Mouse (Mus musculus) T-helper 1 cell (primary cell): ENCODE measurements around the gene Tfe3.
"Not testable (repeated sequence)": the region's sequence is repeated elsewhere in the genome, so short reads cannot be mapped to it uniquely, and the experiment has no call there.

ENCODE experiments used
- in situ Hi-C: fragments of 300-600 bp; cut with MboI, MseI; formaldehyde crosslinking; loops from one replicate; pipeline ENCODE4 v1.15.1; 2025; ENCODE audit warnings: high pct_unique_total_duplicates

Gene Tfe3

GRCm38 (mm10) chrX:7762137-7762920, at the start of gene Tfe3:
Gene Tfe3, plus strand, starts transcription at chrX:7762560.
- in situ Hi-C loops = no loop called here

GRCm38 (mm10) chrX:7713764-7714134, 48.6 kb upstream of the Tfe3 start:
- in situ Hi-C loops = not testable (repeated sequence)

- in situ Hi-C loops = not testable (repeated sequence)
Measured at GRCm38 (mm10) chrX:7714135-7714899, 48.0 kb upstream of the Tfe3 start, which contains the start of gene Wdr45. Gene Wdr45, plus strand, starts transcription at chrX:7714333.

GRCm38 (mm10) chrX:7716058-7716457, 46.3 kb upstream of the Tfe3 start:
- in situ Hi-C loops = not testable (repeated sequence)

- in situ Hi-C loops = no loop called here
Measured at GRCm38 (mm10) chrX:7721514-7722281, 40.7 kb upstream of the Tfe3 start, which contains the start of gene Gm45208. Gene Gm45208, plus strand, starts transcription at chrX:7722245.

GRCm38 (mm10) chrX:7722282-7722611, 40.1 kb upstream of the Tfe3 start:
- in situ Hi-C loops = no loop called here

GRCm38 (mm10) chrX:7722691-7723090, 39.7 kb upstream of the Tfe3 start:
- in situ Hi-C loops = no loop called here

GRCm38 (mm10) chrX:7724135-7724534, 38.2 kb upstream of the Tfe3 start:
- in situ Hi-C loops = no loop called here

- in situ Hi-C loops = no loop called here
Measured at GRCm38 (mm10) chrX:7725841-7726240, 36.5 kb upstream of the Tfe3 start.

GRCm38 (mm10) chrX:7727176-7727575, 35.2 kb upstream of the Tfe3 start:
- in situ Hi-C loops = no loop called here

- in situ Hi-C loops = no loop called here
Measured at GRCm38 (mm10) chrX:7728215-7728921, 34.0 kb upstream of the Tfe3 start, which contains the start of gene Praf2. Gene Praf2, plus strand, starts transcription at chrX:7728439.

GRCm38 (mm10) chrX:7728922-7729265, 33.5 kb upstream of the Tfe3 start:
- in situ Hi-C loops = no loop called here

GRCm38 (mm10) chrX:7733571-7734156, 28.7 kb upstream of the Tfe3 start:
- in situ Hi-C loops = no loop called here

- in situ Hi-C loops = no loop called here
Measured at GRCm38 (mm10) chrX:7739336-7740081, 22.9 kb upstream of the Tfe3 start.

- in situ Hi-C loops = no loop called here
Measured at GRCm38 (mm10) chrX:7740082-7740819, 22.1 kb upstream of the Tfe3 start.

- in situ Hi-C loops = no loop called here
Measured at GRCm38 (mm10) chrX:7741103-7741502, 21.3 kb upstream of the Tfe3 start.

- in situ Hi-C loops = no loop called here
Measured at GRCm38 (mm10) chrX:7743470-7743869, 18.9 kb upstream of the Tfe3 start.

GRCm38 (mm10) chrX:7744940-7745339, 17.4 kb upstream of the Tfe3 start:
- in situ Hi-C loops = no loop called here

GRCm38 (mm10) chrX:7745429-7745828, 16.9 kb upstream of the Tfe3 start:
- in situ Hi-C loops = no loop called here
